Mouse (Mus musculus) urinary bladder, postnatal 14 days (tissue): ENCODE results near the gene D330020A13Rik.
A peak's percentile ranks its signal among the peaks of the same experiment; 100 is the strongest.
"Not testable (repeated sequence)": the region's sequence is repeated elsewhere in the genome, so short reads cannot be mapped to it uniquely, and the experiment has no call there.

Experiments
- DNase-seq: peaks from one replicate; pipeline ENCODE4 v3.0.0; 2021; ENCODE audit warnings: low spot score

D330020A13Rik gene

DNA sequence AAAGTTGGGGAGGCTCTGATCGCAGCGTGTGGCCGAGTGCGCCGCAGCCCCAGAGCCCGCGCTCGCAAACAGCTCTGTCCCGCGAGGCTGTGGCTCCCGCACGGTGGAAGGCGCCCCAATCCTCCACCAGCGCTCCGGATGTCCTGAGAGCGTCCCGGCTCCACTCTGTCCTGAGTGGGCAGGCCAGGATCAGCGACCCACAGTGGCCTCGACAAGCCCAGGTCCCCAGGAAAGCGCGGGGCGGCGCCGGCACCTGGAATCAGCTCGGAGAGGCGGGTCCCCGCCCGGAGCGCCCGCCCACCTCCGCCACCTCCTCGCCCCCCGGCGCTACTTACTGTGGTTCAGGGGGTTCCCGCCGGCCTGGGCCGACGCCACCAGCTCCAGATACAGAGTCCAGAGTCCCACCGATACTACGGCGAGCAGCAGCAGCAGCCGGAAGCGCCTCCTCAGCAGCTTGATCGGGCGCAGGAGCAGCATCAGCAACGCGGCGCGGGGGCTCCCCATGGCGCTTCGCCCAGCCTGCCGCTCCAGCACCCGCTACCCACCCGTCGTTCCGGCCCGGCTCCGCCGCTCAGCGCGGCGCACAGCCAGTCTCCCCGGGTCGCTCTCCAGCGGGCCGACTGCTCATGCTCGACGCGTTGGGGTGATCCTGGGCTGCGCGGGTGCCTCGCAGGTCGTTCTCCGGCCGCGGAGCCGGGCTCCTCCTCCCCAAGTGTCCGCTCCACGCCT, at the start of gene D330020A13Rik, which contains the start of gene B4galnt3:
Gene D330020A13Rik (plus strand): TSS at position 309 of the 729 bp plus-strand sequence.
Gene B4galnt3 (minus strand): TSS at position 504 of the 729 bp plus-strand sequence.
- DNase-seq, result peak; percentile 25

DNA sequence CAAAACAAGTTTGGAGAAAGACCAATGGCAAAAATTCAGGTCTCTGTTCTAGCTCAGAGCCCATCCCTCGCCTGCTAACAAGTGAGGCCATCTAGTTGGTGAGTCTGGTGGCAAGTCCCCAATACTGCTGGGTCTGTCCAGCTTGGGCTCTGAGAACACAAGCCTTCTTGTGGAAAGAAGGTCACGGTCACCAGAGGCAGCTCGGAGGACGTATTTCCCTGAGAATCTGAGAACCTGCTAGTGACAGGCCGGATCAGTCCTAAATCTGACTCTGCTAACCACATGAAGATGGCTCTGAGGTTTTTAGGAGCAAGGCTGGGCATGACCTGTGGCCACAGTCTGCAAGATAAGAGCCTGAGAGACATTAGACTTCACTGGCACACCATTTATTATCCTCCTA, 47.5 kb upstream of the D330020A13Rik start:
- no peak for DNase-seq

DNA sequence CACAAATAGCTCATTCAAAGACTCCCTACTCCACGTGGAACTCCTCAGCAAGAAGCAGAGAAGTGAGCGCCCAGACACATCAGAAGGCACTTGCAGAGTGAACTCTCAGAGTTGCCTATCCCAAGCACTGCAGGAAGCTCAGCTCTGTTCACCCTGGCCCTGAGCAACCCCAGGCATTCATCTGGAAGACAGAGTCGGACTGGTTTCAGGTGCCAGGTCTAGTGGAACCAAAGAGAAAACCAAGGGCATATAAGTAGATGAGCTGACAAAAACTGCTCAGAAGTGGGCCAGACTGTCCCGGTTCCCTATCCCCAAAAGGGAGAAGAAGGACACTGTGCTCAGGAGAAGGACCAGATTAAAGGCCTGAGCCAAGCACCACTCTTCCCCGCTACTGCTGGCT, 44.3 kb upstream of the D330020A13Rik start:
- no peak for DNase-seq

DNA sequence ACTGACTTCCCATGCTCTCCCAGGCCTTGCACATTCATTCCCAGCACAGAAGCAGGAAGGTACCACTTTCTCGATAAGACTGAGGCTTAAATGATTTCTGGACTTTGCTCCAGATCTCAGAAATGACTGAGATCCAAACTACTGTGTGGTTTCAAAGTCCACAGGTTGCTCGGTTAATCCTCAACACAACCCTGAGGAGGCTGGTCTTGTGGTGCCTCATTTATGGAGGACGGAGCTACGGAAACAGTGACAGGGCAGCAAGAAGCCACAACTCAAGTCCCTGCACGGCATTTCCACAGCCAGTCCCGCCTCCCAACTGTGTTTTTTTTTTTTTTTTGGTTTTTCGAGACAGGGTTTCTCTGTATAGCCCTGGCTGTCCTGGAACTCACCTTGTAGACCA, 43.2 kb upstream of the D330020A13Rik start:
- no peak for DNase-seq

DNA sequence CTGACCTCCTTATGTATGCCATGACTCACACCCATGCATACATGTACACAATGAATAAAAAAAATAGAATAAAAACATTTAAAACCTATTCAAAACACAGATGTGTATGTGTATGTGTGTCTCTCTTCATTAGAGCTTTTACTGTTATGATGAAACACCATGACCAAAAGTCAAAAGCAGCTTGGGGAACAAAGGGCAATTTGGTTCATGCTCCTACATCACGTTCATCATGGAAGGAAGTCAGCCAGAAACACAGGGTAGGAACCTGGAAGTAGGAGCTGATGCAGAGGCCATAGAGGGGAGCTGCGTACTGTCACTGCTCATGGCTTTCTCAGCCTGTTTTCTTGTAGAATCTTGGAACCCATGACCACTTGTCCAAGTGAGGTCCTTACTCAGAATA, 41.4 kb upstream of the D330020A13Rik start:
- DNase-seq, result no peak

DNA sequence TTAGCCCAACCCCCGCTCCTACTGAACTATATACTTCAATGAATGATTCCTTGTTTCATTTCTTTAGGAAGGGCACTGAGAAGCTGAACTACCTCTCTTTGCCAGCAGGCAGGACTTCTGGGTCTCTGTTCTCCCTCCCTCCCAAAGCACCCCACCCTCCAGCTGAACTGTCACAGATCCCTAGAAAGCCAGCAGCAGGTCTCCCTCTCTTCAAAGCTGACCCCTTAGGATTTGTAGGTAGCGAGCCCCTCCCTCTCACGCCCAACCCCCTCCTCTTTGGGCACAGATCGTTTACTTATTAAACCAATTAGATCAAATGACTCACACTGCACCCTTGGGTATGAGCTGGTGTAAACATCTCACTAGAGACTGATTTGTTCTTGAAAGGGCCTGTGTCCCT, 39.5 kb upstream of the D330020A13Rik start:
- DNase-seq, result no peak

DNA sequence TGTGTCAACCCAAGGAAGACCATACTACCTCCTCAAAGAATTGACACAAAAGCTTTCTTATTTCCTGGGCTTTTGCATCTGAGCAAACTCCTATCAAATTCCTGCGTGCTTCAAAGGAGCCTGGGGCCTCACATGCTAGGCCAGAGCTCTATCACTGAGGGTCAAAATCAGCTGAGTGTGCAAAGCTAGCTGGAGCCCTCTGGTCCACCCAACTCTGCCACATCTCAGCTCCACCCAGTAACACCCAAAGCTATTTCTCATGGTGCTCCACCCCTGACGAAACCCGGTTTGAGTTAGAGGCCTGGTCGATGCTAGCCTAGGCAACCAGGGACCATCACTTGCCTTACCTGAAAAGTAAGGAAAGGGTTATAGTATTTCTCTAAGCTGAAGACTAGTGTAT, 39.0 kb upstream of the D330020A13Rik start:
- no peak for DNase-seq

DNA sequence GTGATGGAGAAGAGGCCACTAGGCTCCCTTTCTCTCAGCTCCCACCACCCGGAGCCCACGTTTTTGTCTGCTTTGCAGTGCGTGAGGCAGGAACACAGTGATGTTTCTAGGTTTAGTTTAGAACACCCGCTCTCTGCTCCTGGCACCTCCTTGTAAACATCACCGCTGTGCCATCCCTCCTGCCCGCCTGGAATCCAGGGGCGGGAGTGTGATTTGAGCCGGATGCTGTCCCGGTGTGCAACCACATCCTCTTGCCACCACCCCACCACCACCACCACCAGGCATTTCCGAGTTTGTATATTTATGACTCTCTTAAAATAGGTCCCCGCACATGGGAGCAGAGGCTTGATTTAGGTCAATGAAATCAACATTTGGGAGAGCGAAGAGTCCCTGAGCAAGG, 38.5 kb upstream of the D330020A13Rik start:
- DNase-seq, result no peak

DNA sequence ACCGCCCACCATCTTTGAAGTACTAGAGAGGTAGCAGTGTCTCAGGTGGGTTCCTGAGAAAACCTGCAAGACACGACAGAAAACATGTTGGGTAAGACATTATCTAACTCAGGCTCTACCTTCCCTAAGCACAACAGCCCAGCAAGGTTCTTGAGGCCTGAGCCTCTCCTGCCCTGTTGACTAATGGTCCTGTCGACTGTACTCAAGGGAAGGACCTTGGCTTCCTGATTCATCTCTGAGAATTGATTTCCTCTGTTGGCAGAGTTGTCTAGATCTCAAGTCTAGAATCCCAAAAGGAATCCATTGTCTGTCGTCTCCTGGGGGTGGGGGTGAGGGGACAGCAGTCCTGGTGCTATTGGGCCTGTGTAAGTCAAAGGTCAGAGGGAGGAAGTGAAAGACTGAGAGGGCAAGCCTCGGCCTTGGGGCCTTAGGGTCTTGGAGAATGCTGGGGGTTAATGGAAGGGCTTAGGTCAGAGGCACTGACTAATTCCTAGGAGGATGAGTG, 37.7 kb upstream of the D330020A13Rik start:
- no peak for DNase-seq

DNA sequence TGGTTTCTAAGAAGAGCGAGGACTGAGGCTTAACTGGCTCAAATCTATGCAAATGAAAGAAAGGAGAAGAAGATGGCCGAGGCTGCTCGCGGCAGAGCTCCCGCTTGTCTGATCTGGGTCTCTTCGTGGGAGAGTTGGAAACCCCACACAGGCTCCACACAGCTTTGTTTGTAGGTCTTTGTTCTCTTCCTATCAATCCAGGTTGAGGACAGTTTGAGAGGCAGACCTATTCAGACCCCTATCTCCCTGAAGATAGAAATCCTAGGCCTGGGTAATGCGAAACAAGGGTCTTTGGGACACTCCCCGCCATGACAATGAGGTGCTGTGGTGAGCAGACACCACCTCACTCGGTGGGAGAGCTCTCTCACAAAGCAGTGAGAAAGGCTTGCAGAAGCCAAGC, 34.7 kb upstream of the D330020A13Rik start:
- DNase-seq, result no peak

DNA sequence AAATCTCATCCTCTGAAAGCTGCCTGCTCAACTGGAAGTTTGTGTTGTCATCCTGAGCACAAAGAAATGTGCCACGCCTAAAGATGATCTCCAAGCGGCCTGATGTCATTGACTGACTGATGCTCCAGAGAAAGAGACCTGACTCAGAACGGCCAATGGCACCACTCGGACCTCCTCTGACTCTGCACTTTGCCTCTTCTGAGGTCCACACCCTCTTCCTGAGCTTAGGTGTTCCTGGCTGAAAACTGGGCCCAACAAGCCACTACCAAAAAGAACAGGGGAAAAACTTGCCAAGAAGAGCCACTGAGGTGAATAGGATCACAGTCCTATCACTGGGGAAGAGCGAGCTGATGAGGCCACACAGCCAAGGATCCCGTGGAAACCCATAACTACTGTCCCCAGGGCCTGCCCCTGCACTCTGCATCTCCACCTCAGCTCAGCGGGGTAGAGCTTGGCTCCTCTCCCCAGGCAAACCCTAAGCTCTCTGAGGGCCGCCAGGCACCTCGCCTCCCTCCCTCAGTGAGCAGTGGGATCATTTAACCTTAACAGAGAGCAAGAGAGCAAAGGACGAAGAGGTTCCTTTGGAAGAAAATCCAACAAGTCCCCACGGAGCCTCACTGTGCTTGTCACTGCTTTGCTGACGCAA, 31.2 kb upstream of the D330020A13Rik start:
- DNase-seq, result no peak

DNA sequence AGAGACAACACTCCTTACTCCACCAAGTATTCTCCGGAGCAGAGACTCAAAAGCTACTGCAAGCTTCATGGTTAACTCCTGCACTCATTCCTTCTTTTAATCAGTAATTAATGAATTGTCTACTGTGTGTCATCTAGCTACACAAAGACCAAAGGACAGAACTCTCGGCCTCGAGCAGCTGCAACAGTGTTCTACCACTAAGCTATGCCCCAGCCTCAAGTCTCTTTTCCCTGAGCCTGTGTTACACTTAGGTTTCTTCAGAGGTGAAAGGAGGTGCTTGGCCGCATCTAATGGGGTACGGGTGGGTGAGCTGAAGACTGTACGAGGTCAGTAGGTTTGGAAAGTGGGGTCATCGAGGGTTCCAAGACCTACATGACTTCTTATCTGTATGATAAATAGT, 30.6 kb upstream of the D330020A13Rik start:
- no peak for DNase-seq

DNA sequence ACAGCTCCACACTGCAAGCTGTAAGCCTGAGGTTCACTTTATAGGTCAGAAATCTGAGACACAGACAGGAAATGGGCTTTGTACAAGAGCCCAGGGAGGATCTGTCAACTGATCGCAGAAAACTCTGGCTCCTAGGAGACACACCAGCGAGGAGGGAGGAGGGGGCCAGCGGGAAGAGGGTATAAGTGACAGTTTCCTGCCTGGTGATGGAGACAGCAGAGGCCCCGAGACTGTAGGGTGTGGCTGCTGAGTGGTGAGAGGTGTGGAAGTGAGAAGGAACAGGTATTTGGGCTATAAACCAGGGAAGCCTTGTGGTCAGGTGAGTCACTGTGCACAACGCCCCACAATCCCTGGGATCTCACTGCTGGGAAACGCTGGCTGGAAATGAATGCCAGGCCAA, 30.0 kb upstream of the D330020A13Rik start:
- DNase-seq, result no peak

DNA sequence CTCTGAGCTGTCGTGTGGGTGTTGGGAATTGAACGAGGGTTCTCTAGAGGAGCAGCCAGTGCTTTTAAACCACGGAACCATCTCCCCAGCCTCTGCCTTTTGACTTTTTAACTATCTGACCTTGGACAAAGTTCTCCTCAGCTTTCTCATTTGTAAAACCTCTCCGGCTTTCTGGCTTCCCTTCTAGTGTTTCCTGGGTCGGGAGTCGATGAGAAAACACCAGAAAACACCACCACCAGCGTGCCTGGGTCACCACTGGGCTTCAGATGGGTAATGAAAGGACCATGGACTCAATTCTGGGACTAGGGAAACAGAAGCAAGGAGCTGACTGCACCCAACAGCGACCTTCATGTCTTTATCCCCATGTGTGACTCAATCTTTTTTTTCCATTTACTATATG, 20.0 kb upstream of the D330020A13Rik start:
- DNase-seq, result no peak

DNA sequence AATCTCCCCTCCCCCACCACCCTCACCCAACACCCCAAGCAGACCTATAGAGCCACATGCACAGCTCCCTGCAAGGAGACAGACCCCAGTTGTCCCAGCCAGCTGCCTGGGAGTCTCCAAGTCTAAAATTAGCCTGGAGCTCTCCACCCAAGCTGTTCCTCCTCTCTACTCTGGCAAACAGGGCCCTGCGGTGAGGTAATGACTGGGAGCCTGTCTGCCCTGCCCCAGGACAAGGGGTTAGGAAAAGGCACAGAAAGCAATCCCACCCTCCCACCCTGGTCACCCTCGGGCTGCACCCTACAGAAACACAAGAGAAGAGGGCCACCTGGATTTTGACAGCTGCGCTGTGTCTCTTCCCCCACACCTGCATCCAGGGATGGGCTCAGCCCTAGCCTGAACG, 19.3 kb upstream of the D330020A13Rik start:
- peak; percentile 23 for DNase-seq

DNA sequence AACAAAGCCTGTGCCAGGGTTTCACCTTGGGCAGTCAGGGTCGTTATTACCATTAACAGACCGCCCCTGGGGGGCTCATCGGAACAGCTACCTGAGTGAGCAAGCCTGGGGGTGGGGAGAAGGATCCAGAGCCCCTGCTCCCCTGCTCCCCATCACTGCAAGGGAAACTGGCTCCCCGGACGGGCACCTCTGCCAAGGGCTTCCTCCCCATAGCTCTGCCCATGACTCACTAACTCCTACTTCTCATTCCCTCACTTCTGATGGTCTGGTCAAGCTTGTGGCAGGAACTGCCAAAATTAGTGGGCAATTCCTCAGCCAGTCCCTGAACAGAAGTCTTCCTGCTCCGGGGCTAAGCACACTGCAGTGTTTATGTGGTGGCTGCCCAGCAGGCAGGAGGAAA, 18.9 kb upstream of the D330020A13Rik start:
- DNase-seq, result no peak

DNA sequence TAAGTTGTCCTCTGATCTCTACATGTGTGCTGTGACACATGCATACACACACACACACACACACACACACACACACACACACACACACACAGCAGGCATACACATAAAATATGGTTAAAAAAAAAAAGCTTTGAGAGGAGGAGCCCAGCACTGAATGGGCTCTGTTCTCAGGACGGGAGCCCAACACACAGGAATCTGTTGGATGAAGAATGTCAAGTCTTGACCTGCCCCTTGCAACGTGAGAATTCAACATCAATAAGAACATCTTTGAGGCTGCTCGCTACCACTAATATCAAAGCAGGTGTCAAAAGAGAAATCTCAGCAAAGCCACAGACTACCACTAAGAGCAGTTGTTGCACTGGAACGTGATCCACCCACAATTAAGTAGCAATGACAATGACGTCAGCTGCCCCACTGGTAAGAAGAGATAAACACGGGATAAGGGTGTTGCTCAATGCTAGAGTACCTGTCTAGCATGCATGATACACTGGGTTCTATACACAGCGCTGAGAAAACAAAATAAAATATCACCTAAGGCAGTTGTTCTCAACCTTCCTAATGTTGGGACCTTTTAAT, 17.2 kb upstream of the D330020A13Rik start:
- no peak for DNase-seq

DNA sequence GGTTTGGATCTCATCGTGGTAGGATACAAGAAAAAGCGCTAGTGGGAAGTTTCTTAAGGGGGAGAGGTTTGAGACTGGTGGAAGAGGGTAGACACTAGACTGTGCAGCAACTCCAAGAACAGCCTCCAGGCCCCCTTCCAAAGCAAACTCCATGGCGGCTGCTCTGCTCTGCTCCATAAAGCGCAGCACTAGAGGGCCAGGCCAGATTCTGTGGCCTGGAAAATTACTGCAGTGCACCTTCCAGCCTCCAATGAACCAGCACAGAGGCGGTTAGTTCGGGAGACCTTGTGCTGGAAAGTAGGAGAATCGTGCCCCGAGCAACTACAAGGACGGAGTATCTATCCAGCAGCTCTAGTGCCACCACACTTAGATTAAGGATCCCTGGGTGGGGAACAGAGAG, 6.9 kb upstream of the D330020A13Rik start:
- no peak for DNase-seq

DNA sequence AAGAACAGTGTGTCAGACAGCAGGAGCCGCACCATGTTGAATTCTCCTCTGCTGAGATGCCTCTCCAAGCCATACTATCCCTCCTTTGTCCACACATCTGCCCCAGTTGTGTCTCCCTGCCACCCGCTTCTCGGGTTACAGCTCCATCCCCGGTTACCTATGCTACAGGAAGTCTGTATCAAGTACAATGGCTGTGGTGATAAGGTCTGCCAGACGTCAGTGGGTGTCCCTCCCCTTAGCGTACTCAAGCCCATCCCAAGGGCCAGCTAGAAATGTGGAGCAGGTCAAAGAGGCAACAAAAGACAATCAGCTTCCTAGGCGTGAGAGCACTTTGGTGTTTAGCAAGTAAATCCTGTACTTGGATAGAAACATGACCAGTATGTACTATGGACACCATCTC, 5.6 kb upstream of the D330020A13Rik start:
- DNase-seq, result no peak

DNA sequence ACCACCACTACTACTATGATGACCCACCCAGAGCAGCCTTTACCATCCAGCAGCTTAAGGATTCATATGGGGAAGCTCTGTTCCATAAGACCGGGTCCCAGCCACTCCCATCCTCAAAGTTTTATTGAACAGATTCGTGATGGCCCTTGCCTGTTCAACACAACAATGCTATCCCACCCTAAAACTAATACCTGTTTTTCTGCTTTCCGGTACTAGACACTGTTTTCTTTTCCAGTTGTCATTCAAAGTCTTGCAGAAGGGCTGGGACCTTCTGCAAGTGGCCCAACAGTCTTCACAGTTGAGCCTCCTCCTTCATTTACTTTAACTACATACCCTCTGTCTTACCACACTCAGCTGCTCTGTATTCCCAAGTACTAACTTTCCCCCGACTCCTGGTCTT, 4.7 kb upstream of the D330020A13Rik start:
- DNase-seq, result no peak

DNA sequence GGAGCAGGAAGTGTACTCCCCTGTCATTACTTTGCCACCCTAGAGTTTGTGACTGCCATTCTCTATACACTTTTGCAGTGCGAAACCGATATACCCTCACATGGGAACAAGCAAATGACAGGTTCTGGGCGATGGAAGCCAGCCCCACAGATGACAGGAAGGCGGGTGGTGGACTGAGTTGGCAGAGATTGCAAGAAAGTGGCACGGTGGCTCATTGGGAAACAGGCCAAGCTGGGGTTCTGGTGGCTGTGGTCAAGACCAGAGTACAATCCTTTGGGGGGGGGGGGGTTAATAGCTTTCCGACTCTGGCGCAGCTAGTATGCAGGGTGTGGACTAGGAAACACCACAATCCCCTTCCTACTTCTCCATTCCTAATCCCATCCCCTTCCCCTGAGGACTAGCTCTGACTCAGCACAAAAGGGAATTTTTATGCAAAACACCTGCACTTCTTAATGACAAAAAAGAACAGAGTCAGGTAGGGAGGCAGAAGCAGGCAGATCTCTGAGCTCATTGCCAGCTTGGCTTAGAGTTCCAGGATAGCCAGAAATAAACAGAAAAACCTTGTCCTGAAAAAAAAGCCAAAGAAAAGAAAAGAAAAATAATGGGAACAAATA, 2.7 kb upstream of the D330020A13Rik start:
- DNase-seq, result no peak

DNA sequence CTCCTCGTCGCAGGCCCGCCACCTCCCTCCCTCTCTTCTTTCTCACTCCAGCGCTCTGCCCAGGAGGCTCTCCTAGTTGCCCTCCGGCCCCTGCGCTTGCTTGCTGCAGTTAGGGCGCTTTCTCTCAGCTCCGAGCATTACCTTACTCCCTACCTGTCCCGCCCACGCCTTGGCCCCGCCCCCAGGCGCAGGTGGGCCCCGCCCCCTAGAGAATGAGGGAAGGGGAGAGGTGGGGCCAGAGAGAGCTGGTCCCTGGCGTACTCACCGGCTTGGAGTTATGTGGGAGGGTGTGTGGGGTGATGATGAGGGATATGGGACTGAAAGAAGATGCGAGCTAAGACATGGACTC, 595 bp downstream of the D330020A13Rik start:
- DNase-seq, result peak; percentile 72

DNA sequence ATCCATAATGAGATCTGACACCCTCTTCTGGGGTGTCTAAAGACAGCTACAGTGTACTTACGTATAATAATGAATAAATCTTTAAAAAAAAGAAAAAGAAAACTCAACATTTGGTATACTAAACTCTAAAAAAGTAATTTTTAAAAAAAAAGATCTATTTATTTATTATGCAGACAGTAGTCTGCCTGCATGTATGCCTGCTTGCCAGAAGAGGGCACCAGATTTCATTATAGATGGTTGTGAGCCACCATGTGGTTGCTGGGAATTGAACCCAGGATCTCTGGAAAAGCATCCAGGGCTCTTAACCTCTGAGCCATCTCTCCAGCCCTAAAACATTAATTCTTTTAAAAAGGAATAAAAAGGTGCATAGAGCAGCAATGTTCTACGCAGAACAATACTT, 2.4 kb downstream of the D330020A13Rik start:
- DNase-seq, result not testable (repeated sequence)
